Mouse (Mus musculus) MEL (cell line): ENCODE measurements at regions not wholly inside any gene's neighbourhood (a gene's known extent, or its start where the extent isn't known, plus 50 kb on each side); places are given as distances from the start of the nearest gene placed in this dataset.

Experiments used
- DNase-seq: peaks from one replicate; pipeline ENCODE4 v3.0.0; 2011; ENCODE audit warnings: low read depth, low spot score
- H3K27ac ChIP-seq: 2 replicates; pipeline ENCODE4 v1.5.1; 2012; ENCODE audit warnings: low read depth, mild to moderate bottlenecking, control low read depth, low read length, moderate library complexity; ENCODE audit not compliant: control insufficient read depth
- H3K27me3 ChIP-seq, 2 experiments: fragments of 150-350 bp in 1 of 2; sonication (generic) in 1 of 2; 2 replicates each; pipeline ENCODE4 v1.6.1; 2012; ENCODE audit warnings: low read length in 2 of 2, mild to moderate bottlenecking in 2 of 2, improper control_type of control experiment in 1 of 2, moderate library complexity in 1 of 2; ENCODE audit not compliant: insufficient read depth in 2 of 2, control insufficient read depth in 1 of 2
- H3K36me3 ChIP-seq, 2 experiments: 2 replicates each; pipeline ENCODE4 v1.6.1; 2012 to 2014; ENCODE audit warnings: low read length in 2 of 2, improper control_type of control experiment in 1 of 2, inconsistent platforms in 1 of 2, mild to moderate bottlenecking in 1 of 2; ENCODE audit not compliant: insufficient read depth in 2 of 2, control insufficient read depth in 1 of 2
- H3K4me1 ChIP-seq, 2 experiments: fragments of 150-350 bp in 1 of 2; sonication (generic) in 1 of 2; 2 replicates each; pipeline ENCODE4 v1.6.1; 2012; ENCODE audit warnings: low read length in 2 of 2, improper control_type of control experiment in 1 of 2, mild to moderate bottlenecking in 1 of 2; ENCODE audit not compliant: insufficient read depth in 2 of 2, control insufficient read depth in 1 of 2
- H3K4me3 ChIP-seq, 2 experiments: fragments of 150-350 bp in 1 of 2; sonication (generic) in 1 of 2; 2 replicates each; pipeline ENCODE4 v1.5.1; 2012; ENCODE audit warnings: low read depth in 2 of 2, low read length in 2 of 2, mild to moderate bottlenecking in 2 of 2, moderate library complexity in 2 of 2, control low read depth in 1 of 2, improper control_type of control experiment in 1 of 2; ENCODE audit not compliant: control insufficient read depth in 1 of 2, insufficient read depth in 1 of 2
- H3K79me2 ChIP-seq: 2 replicates; pipeline ENCODE4 v1.6.1; 2012; ENCODE audit warnings: mild to moderate bottlenecking, low read length, moderate library complexity; ENCODE audit not compliant: control insufficient read depth, poor library complexity, insufficient read depth
- H3K9ac ChIP-seq: 2 replicates; pipeline ENCODE4 v1.6.1; 2012; ENCODE audit warnings: low read depth, mild to moderate bottlenecking, control low read depth, low read length, moderate library complexity; ENCODE audit not compliant: control insufficient read depth, poor library complexity, severe bottlenecking
- H3K9me3 ChIP-seq: fragments of 150-350 bp; sonication (generic); replicated peaks from 2 replicates; pipeline ENCODE4 v1.6.1; 2012; ENCODE audit warnings: mild to moderate bottlenecking, low read length, improper control_type of control experiment, moderate library complexity; ENCODE audit not compliant: insufficient read depth
- CHD2 ChIP-seq: IDR thresholded peaks from 2 replicates; pipeline ENCODE4 v1.6.1; 2011; ENCODE audit warnings: low read length, improper control_type of control experiment
- CTCF ChIP-seq, 3 experiments: IDR thresholded peaks in 2 of 3; conservative IDR thresholded peaks in 1 of 3; 2 replicates each; pipeline ENCODE4 v1.5.1; 2011 to 2012; ENCODE audit warnings: low read length in 3 of 3, low read depth in 2 of 3, mild to moderate bottlenecking in 2 of 3, improper control_type of control experiment in 1 of 3, inconsistent platforms in 1 of 3, mixed read lengths in 1 of 3, moderate library complexity in 1 of 3; ENCODE audit not compliant: control insufficient read depth in 1 of 3, insufficient read depth in 1 of 3, poor library complexity in 1 of 3, severe bottlenecking in 1 of 3
- ELF1 ChIP-seq: IDR thresholded peaks from 2 replicates; pipeline ENCODE4 v1.6.1; 2014; ENCODE audit warnings: low read depth, mild to moderate bottlenecking, inconsistent platforms, low read length, improper control_type of control experiment, moderate library complexity
- EP300 ChIP-seq, 2 experiments: IDR thresholded peaks; 2 replicates each; pipeline ENCODE4 v1.6.1; 2011; ENCODE audit warnings: improper control_type of control experiment in 2 of 2, low read length in 2 of 2, low read depth in 1 of 2, mild to moderate bottlenecking in 1 of 2
- ETS1 ChIP-seq: IDR thresholded peaks from 2 replicates; pipeline ENCODE4 v1.6.1; 2012; ENCODE audit warnings: low read depth, mild to moderate bottlenecking, inconsistent platforms, low read length, improper control_type of control experiment, moderate library complexity
- GABPA ChIP-seq: IDR thresholded peaks from 2 replicates; pipeline ENCODE4 v1.6.1; 2012; ENCODE audit warnings: low read depth, mild to moderate bottlenecking, inconsistent platforms, low read length, improper control_type of control experiment, moderate library complexity
- GATA1 ChIP-seq: IDR thresholded peaks from 2 replicates; pipeline ENCODE4 v1.6.1; 2011; ENCODE audit warnings: low read depth, low read length, improper control_type of control experiment
- HCFC1 ChIP-seq: IDR thresholded peaks from 2 replicates; pipeline ENCODE4 v1.6.1; 2012; ENCODE audit warnings: low read depth, mild to moderate bottlenecking, inconsistent platforms, low read length, improper control_type of control experiment, moderate library complexity
- KAT2A ChIP-seq: conservative IDR thresholded peaks from 2 replicates; pipeline ENCODE4 v1.6.1; 2012; ENCODE audit warnings: low read depth, low read length, improper control_type of control experiment, inconsistent platforms
- MAFK ChIP-seq: IDR thresholded peaks from 2 replicates; pipeline ENCODE4 v1.6.1; 2011; ENCODE audit warnings: low read depth, mild to moderate bottlenecking, low read length, improper control_type of control experiment, borderline replicate concordance
- MEF2A ChIP-seq: IDR thresholded peaks from 2 replicates; pipeline ENCODE4 v1.6.1; 2014; ENCODE audit warnings: low read depth, mild to moderate bottlenecking, inconsistent platforms, low read length, improper control_type of control experiment; ENCODE audit not compliant: poor library complexity, insufficient replicate concordance, severe bottlenecking; ENCODE audit errors: extremely low read depth
- NRF1 ChIP-seq: IDR thresholded peaks from 2 replicates; pipeline ENCODE4 v1.6.1; 2014; ENCODE audit warnings: low read depth, mild to moderate bottlenecking, inconsistent platforms, low read length, improper control_type of control experiment, moderate library complexity; ENCODE audit not compliant: poor library complexity, insufficient read depth, severe bottlenecking
- POLR2AphosphoS5 ChIP-seq: IDR thresholded peaks from 2 replicates; pipeline ENCODE4 v1.6.1; 2012; ENCODE audit warnings: low read depth, borderline replicate concordance, mild to moderate bottlenecking, inconsistent platforms, low read length, moderate library complexity, mixed read lengths
- TAL1 ChIP-seq: IDR thresholded peaks from 2 replicates; pipeline ENCODE4 v1.6.1; 2012; ENCODE audit warnings: mild to moderate bottlenecking, inconsistent platforms, low read length, moderate library complexity, mixed read lengths
- UBTF ChIP-seq: IDR thresholded peaks from 2 replicates; pipeline ENCODE4 v1.6.1; 2012; ENCODE audit warnings: low read depth, mild to moderate bottlenecking, inconsistent platforms, low read length, improper control_type of control experiment, moderate library complexity, borderline replicate concordance; ENCODE audit not compliant: insufficient read depth
- USF2 ChIP-seq, 2 experiments: IDR thresholded peaks; 2 replicates each; pipeline ENCODE4 v1.6.1; 2011 to 2012; ENCODE audit warnings: improper control_type of control experiment in 2 of 2, low read length in 2 of 2, borderline replicate concordance in 1 of 2, inconsistent platforms in 1 of 2, low read depth in 1 of 2, mild to moderate bottlenecking in 1 of 2; ENCODE audit not compliant: insufficient read depth in 1 of 2
- ZC3H11A ChIP-seq: IDR thresholded peaks from 2 replicates; pipeline ENCODE4 v1.6.1; 2012; ENCODE audit warnings: low read depth, mild to moderate bottlenecking, inconsistent platforms, low read length, improper control_type of control experiment

GRCm38 (mm10) chr16:76224901-76225586 lies 148.6 kb downstream of the Nrip1 start:
- Histone ChIP-seq H3K36me3 (no peaks in the 10 kb centered on the region), H3K9ac (no peak overlapping the region), H3K4me1 (no peaks in the 10 kb centered on the region)
- TF ChIP-seq ETS1: no peak
- no peak for TF ChIP-seq CHD2
- no peak for TF ChIP-seq ELF1
- no peak for TF ChIP-seq MAFK
- no peak for TF ChIP-seq CTCF (IDR thresholded peaks at IDR 0.05 in 2 of 3, conservative IDR thresholded peaks at IDR 0.05 in 1 of 3; ENCODE audit: control insufficient read depth in 1 of 3, insufficient read depth in 1 of 3, low read depth in 2 of 3, low read length in 3 of 3, poor library complexity in 1 of 3, severe bottlenecking in 1 of 3)
- no peak for TF ChIP-seq POLR2AphosphoS5
- TF ChIP-seq TAL1: no peak
- no peak for TF ChIP-seq ZC3H11A
- TF ChIP-seq, all 39 proteins: peak for 0
- Histone ChIP-seq H3K27ac (no peak overlapping the region), H3K4me3 (no peak overlapping the region), H3K9me3 (no peaks in the 10 kb centered on the region), H3K79me2 (no peaks in the 10 kb centered on the region), H3K27me3 (no peaks in the 10 kb centered on the region)
- DNase-seq: no peak

GRCm38 (mm10) chr16:76223716-76224115 lies 149.9 kb downstream of the Nrip1 start:
- no peaks in the 10 kb centered on the region for H3K4me1 ChIP-seq
- H3K36me3 ChIP-seq: no peaks in the 10 kb centered on the region
- no peak overlapping the region for H3K27ac ChIP-seq
- H3K27me3 ChIP-seq: no peaks in the 10 kb centered on the region
- no peak overlapping the region for H3K9ac ChIP-seq
- H3K79me2 ChIP-seq: no peaks in the 10 kb centered on the region
- DNase-seq: no peak
- no peaks in the 10 kb centered on the region for H3K9me3 ChIP-seq
- TF ChIP-seq GABPA (no peak), CHD2 (no peak), EP300 (IDR thresholded peaks at IDR 0.05; ENCODE audit: low read depth in 1 of 2, low read length in 2 of 2) (no peak), GATA1 (no peak), UBTF (no peak), MEF2A (no peak), NRF1 (no peak), USF2 (IDR thresholded peaks at IDR 0.05; ENCODE audit: borderline replicate concordance in 1 of 2, insufficient read depth in 1 of 2, low read depth in 1 of 2, low read length in 2 of 2) (no peak), KAT2A (no peak), HCFC1 (no peak)
- no peak overlapping the region for H3K4me3 ChIP-seq
